Mouse (Mus musculus) heart, embryonic 14.5 days (tissue): ENCODE results near the gene Dnah5. TPM values are rescaled to one million over a fixed set of nuclear protein-coding genes. Genes with fewer than 3 reads are reported as not detected.
"Not testable (repeated sequence)": the region's sequence is repeated elsewhere in the genome, so short reads cannot be mapped to it uniquely, and the experiment has no call there.

Source experiments
- ATAC-seq: fragments of 200-750 bp; cut with Nextera tagmentation; 2 replicates; pipeline ENCODE4 v1.8.0; 2017; ENCODE audit warnings: low read depth, moderate TSS enrichment; ENCODE audit not compliant: insufficient number of reproducible peaks, insufficient read depth, low FRiP score
- H3K27ac ChIP-seq, 2 experiments: fragments of 200-500 bp in 1 of 2; fragments of 300-500 bp in 1 of 2; sonication (generic) in 1 of 2; replicated peaks in 1 of 2; 2 replicates each; pipeline ENCODE4 v1.5.1; 2012 to 2014; ENCODE audit warnings: low read depth in 2 of 2, low read length in 2 of 2, control low read depth in 1 of 2, mild to moderate bottlenecking in 1 of 2, mixed read lengths in 1 of 2; ENCODE audit not compliant: control insufficient read depth in 1 of 2, insufficient read depth in 1 of 2
- H3K27me3 ChIP-seq: fragments of 300-500 bp; sonication (generic); 2 replicates; pipeline ENCODE4 v1.6.1; 2014; ENCODE audit warnings: mild to moderate bottlenecking, low read length, control low read depth; ENCODE audit not compliant: control insufficient read depth, insufficient read depth
- H3K36me3 ChIP-seq: fragments of 300-500 bp; sonication (generic); 2 replicates; pipeline ENCODE4 v1.6.1; 2014; ENCODE audit warnings: mild to moderate bottlenecking, control low read depth, low read length, mixed read lengths; ENCODE audit not compliant: control insufficient read depth, insufficient read depth
- H3K4me1 ChIP-seq, 2 experiments: fragments of 200-500 bp in 1 of 2; fragments of 300-500 bp in 1 of 2; sonication (generic) in 1 of 2; 2 replicates each; pipeline ENCODE4 v1.6.1; 2012 to 2014; ENCODE audit warnings: low read length in 2 of 2, control low read depth in 1 of 2, mixed read lengths in 1 of 2; ENCODE audit not compliant: control insufficient read depth in 2 of 2, insufficient read depth in 2 of 2
- H3K4me2 ChIP-seq: fragments of 300-500 bp; sonication (generic); 2 replicates; pipeline ENCODE4 v1.6.1; 2014; ENCODE audit warnings: mild to moderate bottlenecking, low read length
- H3K4me3 ChIP-seq, 2 experiments: fragments of 200-500 bp in 1 of 2; fragments of 300-500 bp in 1 of 2; sonication (generic) in 1 of 2; 2 replicates each; pipeline ENCODE4 v1.5.1; 2012 to 2014; ENCODE audit warnings: low read length in 2 of 2, mild to moderate bottlenecking in 2 of 2, control low read depth in 1 of 2, low read depth in 1 of 2, moderate library complexity in 1 of 2; ENCODE audit not compliant: control insufficient read depth in 1 of 2, insufficient read depth in 1 of 2
- H3K9ac ChIP-seq: fragments of 300-500 bp; sonication (generic); 2 replicates; pipeline ENCODE4 v1.6.1; 2014; ENCODE audit warnings: mild to moderate bottlenecking, low read length
- H3K9me3 ChIP-seq: fragments of 300-500 bp; sonication (generic); 2 replicates; pipeline ENCODE4 v1.6.1; 2016; ENCODE audit warnings: low read length, control low read depth; ENCODE audit not compliant: control insufficient read depth
- WGBS: fragments of 180-500 bp; shearing (Covaris S2); extraction: QIAGEN DNeasy Blood & Tissue Kit; methylation state at CpG from one replicate; pipeline ENCODE4 v1.1.7; 2014; 5-methylcytosine and 5-hydroxymethylcytosine counted together
- polyA plus RNA-seq: library from polyadenylated mRNA; unstranded; fragments of >200 nt; fragmentation: Nextera tagmentation; extraction: Ambion mirVana; gene quantifications from 2 replicates; pipeline ENCODE4 v1.2.1, GENCODE M21; 2014

The Dnah5 gene
- polyA plus RNA-seq, 1 experiment from 2014 or later: not detected

- 85% methylated on average over 8 of the region's 8 CpGs for WGBS
- Histone ChIP-seq H3K27me3 (no peaks in the 10 kb centered on the region), H3K27ac (no peak overlapping the region), H3K4me1 (no peaks in the 10 kb centered on the region), H3K9ac (no peak overlapping the region), H3K4me3 (no peak overlapping the region), H3K9me3 (no peaks in the 10 kb centered on the region), H3K36me3 (no peaks in the 10 kb centered on the region), H3K4me2 (no peak overlapping the region)
- ATAC-seq: no peak
Observed at GRCm38 (mm10) chr15:28399258-28399657, 195.7 kb downstream of the Dnah5 start.

- ATAC-seq: no peak
- Histone ChIP-seq H3K4me2 (no peak overlapping the region), H3K4me1 (no peaks in the 10 kb centered on the region), H3K9ac (no peak overlapping the region), H3K27me3 (no peaks in the 10 kb centered on the region), H3K36me3 (no peaks in the 10 kb centered on the region), H3K9me3 (no peaks in the 10 kb centered on the region), H3K27ac (no peak overlapping the region), H3K4me3 (no peak overlapping the region)
- 74% methylated on average over 3 of the region's 3 CpGs for WGBS
Observed at GRCm38 (mm10) chr15:28404630-28405029, 201.1 kb downstream of the Dnah5 start.

- no peaks in the 10 kb centered on the region for H3K27me3 ChIP-seq
- no peaks in the 10 kb centered on the region for H3K36me3 ChIP-seq
- no peak for ATAC-seq
- no peaks in the 10 kb centered on the region for H3K4me1 ChIP-seq
- 35% methylated on average over 2 of the region's 2 CpGs for WGBS
- H3K9me3 ChIP-seq: no peaks in the 10 kb centered on the region
- H3K4me2 ChIP-seq: no peak overlapping the region
- H3K9ac ChIP-seq: no peak overlapping the region
- no peak overlapping the region for H3K4me3 ChIP-seq
- no peak overlapping the region for H3K27ac ChIP-seq
Observed at GRCm38 (mm10) chr15:28405136-28405535, 201.6 kb downstream of the Dnah5 start.

- Histone ChIP-seq H3K27me3 (no peaks in the 10 kb centered on the region), H3K4me3 (no peak overlapping the region), H3K36me3 (no peaks in the 10 kb centered on the region), H3K4me1 (no peaks in the 10 kb centered on the region), H3K27ac (no peak overlapping the region), H3K4me2 (no peak overlapping the region), H3K9ac (no peak overlapping the region), H3K9me3 (no peaks in the 10 kb centered on the region)
- ATAC-seq: no peak
- 78% methylated on average over 4 of the region's 4 CpGs for WGBS
Observed at GRCm38 (mm10) chr15:28439702-28440101, 236.2 kb downstream of the Dnah5 start.

- no peak overlapping the region for H3K4me2 ChIP-seq
- no peaks in the 10 kb centered on the region for H3K27me3 ChIP-seq
- H3K9me3 ChIP-seq: no peaks in the 10 kb centered on the region
- H3K4me3 ChIP-seq: no peak overlapping the region
- 91% methylated on average over 4 of the region's 4 CpGs for whole genome bisulfite sequencing
- no peak for ATAC-seq
- H3K36me3 ChIP-seq: no peaks in the 10 kb centered on the region
- no peak overlapping the region for H3K9ac ChIP-seq
- no peak overlapping the region for H3K27ac ChIP-seq
- no peaks in the 10 kb centered on the region for H3K4me1 ChIP-seq
Observed at GRCm38 (mm10) chr15:28444494-28444893, 240.9 kb downstream of the Dnah5 start.

- not testable (repeated sequence) for H3K4me2 ChIP-seq, H3K4me1 ChIP-seq, H3K9ac ChIP-seq, ATAC-seq, H3K27me3 ChIP-seq, H3K36me3 ChIP-seq, H3K9me3 ChIP-seq, H3K4me3 ChIP-seq, H3K27ac ChIP-seq
- WGBS: 79% methylated on average over 2 of the region's 2 CpGs
Observed at GRCm38 (mm10) chr15:28461091-28461778, 257.7 kb downstream of the Dnah5 start.

GRCm38 (mm10) chr15:28466591-28467247 is 263.2 kb downstream of the Dnah5 start:
- Histone ChIP-seq H3K9me3 (no peaks in the 10 kb centered on the region), H3K27me3 (no peaks in the 10 kb centered on the region), H3K4me1 (no peaks in the 10 kb centered on the region), H3K4me3 (no peak overlapping the region), H3K9ac (no peak overlapping the region), H3K36me3 (no peaks in the 10 kb centered on the region), H3K4me2 (no peak overlapping the region), H3K27ac (no peak overlapping the region)
- ATAC-seq: no peak
- WGBS: 90% methylated on average over 3 of the region's 3 CpGs
